ENCODE assay signal across 7 mouse cellular contexts in genomic region chr11:76846011-76846877, GRCm38 (mm10). TPM values are rescaled to one million over a fixed set of nuclear protein-coding genes. Genes with fewer than 3 reads are reported as not detected.
DNase-seq lines count a peak whose midpoint lies in the region; ATAC-seq and TF ChIP-seq lines count a peak whose summit lies in the region.

No protein-coding gene starts in this region.

- H3K9me3 ChIP-seq in heart, embryonic 16.5 days (replicated peaks; ENCODE audit: control insufficient read depth, low read length) = peaks cover under 1% of the 10 kb centered on the region; the same call in 1 of the 2 replicates

- peak overlapping the region; percentile 92 for H3K9ac ChIP-seq in heart, embryonic 16.5 days (ENCODE audit: low read length)

- no peaks in the 10 kb centered on the region for H3K36me3 ChIP-seq in heart, embryonic 16.5 days (ENCODE audit: control insufficient read depth, insufficient read depth)

- H3K27ac ChIP-seq in heart, embryonic 16.5 days (ENCODE audit: low read length) = peak overlapping the region; percentile 91

- H3K4me3 ChIP-seq in heart, embryonic 16.5 days (ENCODE audit: low read length) = peak overlapping the region; percentile 96

- peaks cover 34% of the 10 kb centered on the region for H3K4me1 ChIP-seq in heart, embryonic 16.5 days (ENCODE audit: control insufficient read depth, insufficient read depth, low read length)

- TF ChIP-seq CTCF in Patski (IDR thresholded peaks at IDR 0.05) = peak; percentile 39

- POLR2A ChIA-PET in Patski (lab: Charles Lee) = interaction anchor here (0.5 to 2.0 kb wide), 4 partner anchors 48 to 1498 kb away, joined by 3 to 5 read pairs (median 4); no protein-coding TSS in a partner anchor

- under 1% methylated on average over 85 of the region's 90 CpGs for WGBS in heart, embryonic 16.5 days

- in situ Hi-C loops in Patski (cut with MboI; ENCODE audit: low pct_unique_long_range_greater_than_20kb) = no loop called here

- CTCF ChIA-PET in Patski (lab: Charles Lee) = interaction anchor here (1.4 to 1.7 kb wide), 2 partner anchors 35 to 48 kb away, joined by 3 to 4 read pairs; no protein-coding TSS in a partner anchor

- no peaks in the 10 kb centered on the region for H3K27me3 ChIP-seq in Patski
- H3K27me3 ChIP-seq in heart, embryonic 16.5 days (ENCODE audit: control insufficient read depth, insufficient read depth, low read length) = no peaks in the 10 kb centered on the region

- DNase-seq in Patski (ENCODE audit: low read depth, low spot score) = no peak
- DNase-seq in embryo, embryonic 11 days = peak; percentile 43
- DNase-seq in kidney, postnatal 36 days = peak; percentile 39 to 65
- DNase-seq in spleen, postnatal 4 days (ENCODE audit: low spot score in 2 of 2) = peak; percentile 38 to 78

- peak overlapping the region; percentile 97 for H3K4me2 ChIP-seq in heart, embryonic 16.5 days (ENCODE audit: low read depth, low read length)

- peak; percentile 14 for ATAC-seq in CD4-positive, CD25-positive, alpha-beta regulatory T cell, adult 4 months
- no peak for ATAC-seq in Patski
- peak; percentile 56 for ATAC-seq in heart, embryonic 16.5 days (replicated peaks; ENCODE audit: extremely low read depth, insufficient read depth, low FRiP score)
- 0 out of 2 replicates have a peak, but pooled peaks have one; percentile 26 for ATAC-seq in megakaryocyte-erythroid progenitor cell, adult 5-6 weeks (replicated peaks; ENCODE audit: low FRiP score, low TSS enrichment, poor library complexity, severe bottlenecking)

RNA-seq across cellular contexts. Expression of gene Cpd, which starts 0.6 kb away (rescaled TPM):
- 1 to 10 TPM; 3.5 to 4.0 TPM for polyA plus RNA-seq in CD4-positive, CD25-positive, alpha-beta regulatory T cell, adult 4 months (2017; shearing (Covaris generic))
- polyA plus RNA-seq in Patski (2021) = 125 TPM
- polyA plus RNA-seq in heart, embryonic 16.5 days (2015; fragmentation: Nextera tagmentation; extraction: Ambion mirVana) = 6.9 and 10.0 TPM in 2 replicates
- 6.8 and 12.2 TPM in 2 replicates for total RNA-seq in megakaryocyte-erythroid progenitor cell, adult 5-6 weeks (2014; fragmentation: Nextera tagmentation)
- total RNA-seq in megakaryocyte-erythroid progenitor cell, adult 5-6 weeks (2017) = 5.9 TPM in 2 replicates

RNA-seq across cellular contexts. Expression of gene Tmigd1, which starts 55.7 kb away (rescaled TPM):
- under 1 TPM in 1 of 2 experiments, not detected in 1; 0.65 TPM for polyA plus RNA-seq in CD4-positive, CD25-positive, alpha-beta regulatory T cell, adult 4 months (2017; shearing (Covaris generic))
- polyA plus RNA-seq in Patski (2021) = 4.4 TPM
- polyA plus RNA-seq in heart, embryonic 16.5 days (2015; fragmentation: Nextera tagmentation; extraction: Ambion mirVana) = 0.21 and 2.7 TPM in 2 replicates
- not detected in 2 replicates for total RNA-seq in megakaryocyte-erythroid progenitor cell, adult 5-6 weeks (2014; fragmentation: Nextera tagmentation)
- total RNA-seq in megakaryocyte-erythroid progenitor cell, adult 5-6 weeks (2017) = not detected in 2 replicates

Comparison
In these comparisons a context has a peak if more than half of its experiments do, and no peak if none do; other contexts are left out.
1. RNA of gene Cpd, which starts 0.6 kb away (polyA plus RNA-seq): 125 TPM in Patski (single experiment); 6.9 to 10.0 TPM in heart, embryonic 16.5 days and 3.5 to 4.0 TPM in CD4-positive, CD25-positive, alpha-beta regulatory T cell, adult 4 months; every median in the first group is over 10 times any median in the second.